Mouse (Mus musculus): ENCODE data around the gene Tet3.

- TF ChIP-seq POLR2A (IDR thresholded peaks at IDR 0.05; ENCODE audit: insufficient read depth, low read depth, low read length): no peak
- TF ChIP-seq CTCF (IDR thresholded peaks at IDR 0.05): no peak
These were observed 95.8 kb downstream of the Tet3 start for GRCm38 (mm10) chr6:83363075-83363474.
